Mouse (Mus musculus): ENCODE measurements around the gene Gramd1c.

Gramd1c gene

GRCm38 (mm10) chr16:44063025-44063894 lies at the start of gene Gramd1c:
Gene Gramd1c, minus strand, starts transcription at chr16:44063345.
- peak; percentile 50 for DNase-seq (ENCODE audit: low read depth)

- DNase-seq (ENCODE audit: low read depth), result no peak
Observed at GRCm38 (mm10) chr16:44109002-44109401, 45.9 kb upstream of the Gramd1c start.

GRCm38 (mm10) chr16:44105211-44105610 lies 42.1 kb upstream of the Gramd1c start:
- DNase-seq (ENCODE audit: low read depth), result no peak

GRCm38 (mm10) chr16:44103806-44104766 lies 40.9 kb upstream of the Gramd1c start:
- peak; percentile 18 for DNase-seq (ENCODE audit: low read depth)

- peak; percentile 8 for DNase-seq (ENCODE audit: low read depth)
Observed at GRCm38 (mm10) chr16:44102925-44103324, 39.8 kb upstream of the Gramd1c start.

- DNase-seq (ENCODE audit: low read depth), result no peak
Observed at GRCm38 (mm10) chr16:44101181-44101710, 38.1 kb upstream of the Gramd1c start.

GRCm38 (mm10) chr16:44099377-44099776 lies 36.2 kb upstream of the Gramd1c start:
- DNase-seq (ENCODE audit: low read depth), result no peak

- DNase-seq (ENCODE audit: low read depth), result no peak
Observed at GRCm38 (mm10) chr16:44087650-44088049, 24.5 kb upstream of the Gramd1c start.

- DNase-seq (ENCODE audit: low read depth), result no peak
Observed at GRCm38 (mm10) chr16:44061341-44061740, 1.8 kb downstream of the Gramd1c start.

GRCm38 (mm10) chr16:44060604-44061286 lies 2.4 kb downstream of the Gramd1c start:
- no peak for DNase-seq (ENCODE audit: low read depth)

- peak; percentile 80 for DNase-seq (ENCODE audit: low read depth)
Observed at GRCm38 (mm10) chr16:44058745-44059144, 4.4 kb downstream of the Gramd1c start.

- no peak for DNase-seq (ENCODE audit: low read depth)
Observed at GRCm38 (mm10) chr16:44055766-44056165, 7.4 kb downstream of the Gramd1c start.

GRCm38 (mm10) chr16:44053265-44053664 lies 9.9 kb downstream of the Gramd1c start:
- no peak for DNase-seq (ENCODE audit: low read depth)

GRCm38 (mm10) chr16:44052390-44052789 lies 10.8 kb downstream of the Gramd1c start:
- DNase-seq (ENCODE audit: low read depth), result no peak

GRCm38 (mm10) chr16:44050139-44050538 lies 13.0 kb downstream of the Gramd1c start:
- no peak for DNase-seq (ENCODE audit: low read depth)

- peak; percentile 20 for DNase-seq (ENCODE audit: low read depth)
Observed at GRCm38 (mm10) chr16:44039112-44039511, 24.0 kb downstream of the Gramd1c start.

- DNase-seq (ENCODE audit: low read depth), result no peak
Observed at GRCm38 (mm10) chr16:44035221-44035620, 27.9 kb downstream of the Gramd1c start.

GRCm38 (mm10) chr16:44033365-44033764 lies 29.8 kb downstream of the Gramd1c start:
- no peak for DNase-seq (ENCODE audit: low read depth)

- DNase-seq (ENCODE audit: low read depth), result no peak
Observed at GRCm38 (mm10) chr16:44029273-44029672, 33.9 kb downstream of the Gramd1c start.

GRCm38 (mm10) chr16:44026822-44027221 lies 36.3 kb downstream of the Gramd1c start:
- no peak for DNase-seq (ENCODE audit: low read depth)

- no peak for DNase-seq (ENCODE audit: low read depth)
Observed at GRCm38 (mm10) chr16:44026210-44026609, 36.9 kb downstream of the Gramd1c start.

All from induced T-regulatory cell, adult 2 months (primary cell).